Mouse (Mus musculus) right cerebral cortex, adult 18-20 months (tissue): Measurements from ENCODE around the gene Gm49387.

Source experiments
- DNase-seq: peaks from one replicate; pipeline ENCODE4 v3.0.0; 2022; ENCODE audit warnings: mixed read lengths

The Gm49387 gene

GRCm38 (mm10) chr14:31572561-31573175 is 68.0 kb downstream of the Gm49387 start:
- DNase-seq: peak; percentile 86

- no peak for DNase-seq
Observed at GRCm38 (mm10) chr14:31571419-31571818, 69.3 kb downstream of the Gm49387 start.

GRCm38 (mm10) chr14:31570131-31570951 is 70.3 kb downstream of the Gm49387 start:
- no peak for DNase-seq

GRCm38 (mm10) chr14:31569151-31569631 is 71.5 kb downstream of the Gm49387 start:
- DNase-seq: no peak

- DNase-seq: no peak
Observed at GRCm38 (mm10) chr14:31565478-31566212, 75.0 kb downstream of the Gm49387 start.

- DNase-seq: no peak
Observed at GRCm38 (mm10) chr14:31564452-31565179, 76.1 kb downstream of the Gm49387 start.

GRCm38 (mm10) chr14:31560886-31561285 is 79.8 kb downstream of the Gm49387 start:
- no peak for DNase-seq

- DNase-seq: no peak
Observed at GRCm38 (mm10) chr14:31559216-31559615, 81.5 kb downstream of the Gm49387 start.

GRCm38 (mm10) chr14:31557784-31558183 is 82.9 kb downstream of the Gm49387 start:
- no peak for DNase-seq

GRCm38 (mm10) chr14:31557273-31557672 is 83.4 kb downstream of the Gm49387 start:
- no peak for DNase-seq

GRCm38 (mm10) chr14:31556526-31557260 is 84.0 kb downstream of the Gm49387 start:
- no peak for DNase-seq

GRCm38 (mm10) chr14:31555963-31556434 is 84.7 kb downstream of the Gm49387 start:
- peak; percentile 15 for DNase-seq

GRCm38 (mm10) chr14:31555021-31555420 is 85.7 kb downstream of the Gm49387 start:
- no peak for DNase-seq

- no peak for DNase-seq
Observed at GRCm38 (mm10) chr14:31543885-31544442, 96.7 kb downstream of the Gm49387 start.

GRCm38 (mm10) chr14:31537298-31537697 is 103.4 kb downstream of the Gm49387 start:
- no peak for DNase-seq

- DNase-seq: no peak
Observed at GRCm38 (mm10) chr14:31532656-31533055, 108.0 kb downstream of the Gm49387 start.

- DNase-seq: no peak
Observed at GRCm38 (mm10) chr14:31531506-31532148, 109.1 kb downstream of the Gm49387 start.

- no peak for DNase-seq
Observed at GRCm38 (mm10) chr14:31530847-31531246, 109.8 kb downstream of the Gm49387 start.

GRCm38 (mm10) chr14:31525040-31525810 is 115.5 kb downstream of the Gm49387 start:
- DNase-seq: no peak

GRCm38 (mm10) chr14:31521318-31521717 is 119.4 kb downstream of the Gm49387 start:
- DNase-seq: no peak
